10 mouse cellular contexts compared by ENCODE assay signal in the genomic region with DNA sequence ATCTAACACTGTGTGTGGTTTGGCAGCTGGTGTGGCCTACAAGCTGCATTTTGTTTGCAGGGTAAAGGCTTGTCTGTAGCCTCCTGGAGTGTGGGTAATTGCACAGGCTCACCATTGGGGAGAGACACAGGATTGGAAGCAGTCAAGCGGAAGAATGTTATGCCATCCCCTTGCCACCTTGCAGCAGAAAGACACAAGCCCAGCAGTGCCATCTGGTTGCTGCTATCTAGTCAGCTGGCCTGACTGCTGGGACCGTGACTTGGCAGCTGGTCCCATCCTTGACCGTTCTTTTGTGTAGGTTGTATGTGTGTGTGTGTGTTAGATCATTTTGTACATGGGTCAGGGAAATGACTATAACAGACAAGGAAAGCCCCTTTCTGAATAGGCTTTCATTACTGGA. TPM values are rescaled to one million over a fixed set of nuclear protein-coding genes. Genes with fewer than 3 reads are reported as not detected.
A peak's percentile ranks its signal among the peaks of the same experiment; 100 is the strongest.
DNase-seq lines count a peak whose midpoint lies in the region; ATAC-seq and TF ChIP-seq lines count a peak whose summit lies in the region.
"Had no signal": no experiment of that assay in that cellular context is flagged by ENCODE, and none has a peak within 500 bp of the region (broad histone marks: within the 10 kb centered on the region; RNA-seq: fewer than 3 reads in every experiment).

No protein-coding gene starts in this region.

- no peaks in the 10 kb centered on the region for H3K9me3 ChIP-seq in midbrain, postnatal 0 days (ENCODE audit: low read length)
- H3K9me3 ChIP-seq: embryonic facial prominence, embryonic 15.5 days had no signal

- H3K4me1 ChIP-seq in midbrain, postnatal 0 days (ENCODE audit: insufficient read depth, low read length) = no peaks in the 10 kb centered on the region
- H3K4me1 ChIP-seq: embryonic facial prominence, embryonic 15.5 days had no signal

- peak; percentile 95 for DNase-seq in brain, embryonic 14.5 days (ENCODE audit: low read depth)
- DNase-seq in cerebellum, postnatal 14 days = peak; percentile 89 to 92
- peak; percentile 45 for DNase-seq in layer of hippocampus, adult 11-12 months (ENCODE audit: low spot score)
- DNase-seq in midbrain, postnatal 0 days (ENCODE audit: low spot score) = peak; percentile 97
- DNase-seq in spleen, postnatal 14 days (ENCODE audit: low spot score in 2 of 2) = no peak
- DNase-seq in spleen, postnatal 4 days (ENCODE audit: low spot score in 2 of 2) = no peak
- no peak for DNase-seq in spleen, adult 18-20 months

- H3K4me2 ChIP-seq in midbrain, postnatal 0 days (ENCODE audit: low read depth, low read length, poor library complexity, severe bottlenecking) = no peak overlapping the region
- H3K4me2 ChIP-seq: embryonic facial prominence, embryonic 15.5 days had no signal

- 39% methylated on average over 3 of the region's 3 CpGs for WGBS in midbrain, postnatal 0 days

- H3K4me3 ChIP-seq in midbrain, postnatal 0 days (ENCODE audit: low read depth, low read length) = no peak overlapping the region
- H3K4me3 ChIP-seq: embryonic facial prominence, embryonic 15.5 days had no signal

- 0 out of 2 replicates have a peak overlapping the region, but pooled peaks have one; percentile 9 for H3K27ac ChIP-seq in midbrain, postnatal 0 days (ENCODE audit: low read depth, low read length)
- H3K27ac ChIP-seq: embryonic facial prominence, embryonic 15.5 days had no signal

- H3K9ac ChIP-seq in midbrain, postnatal 0 days (replicated peaks; ENCODE audit: low read length, poor library complexity, severe bottlenecking) = no peak overlapping the region
- H3K9ac ChIP-seq: embryonic facial prominence, embryonic 15.5 days had no signal

- peak; percentile 84; the same call in 1 of the 2 replicates for ATAC-seq in midbrain, postnatal 0 days (ENCODE audit: low FRiP score)
- ATAC-seq in erythroid progenitor cell, adult 5-6 weeks (replicated peaks; ENCODE audit: low FRiP score, poor library complexity, severe bottlenecking) = no peak
- ATAC-seq: Patski had no signal

- TF ChIP-seq POLR2A in brain, embryonic 14.5 days (IDR thresholded peaks at IDR 0.05; ENCODE audit: borderline replicate concordance, extremely low read depth, insufficient read depth, insufficient read length, poor library complexity, severe bottlenecking) = no peak

- H3K36me3 ChIP-seq in midbrain, postnatal 0 days (ENCODE audit: insufficient read depth, low read length) = peaks cover 17% of the 10 kb centered on the region; the same call in 1 of the 2 replicates

- TF ChIP-seq CTCF in brain, embryonic 14.5 days (IDR thresholded peaks at IDR 0.05; ENCODE audit: borderline replicate concordance, extremely low read depth, insufficient read depth, insufficient read length) = peak; percentile 33; the same call in 1 of the 2 replicates
- TF ChIP-seq CTCF in midbrain, postnatal 0 days (IDR thresholded peaks at IDR 0.05) = peak; percentile 54

- no peaks in the 10 kb centered on the region for H3K27me3 ChIP-seq in midbrain, postnatal 0 days (ENCODE audit: insufficient read depth, low read length)
- H3K27me3 ChIP-seq: embryonic facial prominence, embryonic 15.5 days; Patski had no signal

RNA-seq across cellular contexts. Expression of a gene that starts 33.9 kb away (rescaled TPM):
- 213 and 233 TPM in 2 replicates for polyA plus RNA-seq in brain, embryonic 14.5 days (2012; rRNA removed)
- 149 and 195 TPM in 2 replicates for total RNA-seq in midbrain, postnatal 0 days (2014; rRNA removed)
- polyA plus RNA-seq in midbrain, postnatal 0 days (2015; fragmentation: Nextera tagmentation; extraction: Ambion mirVana) = 194 and 205 TPM in 2 replicates
- total RNA-seq in erythroid progenitor cell, adult 5-6 weeks (2015; ENCODE audit: low replicate concordance) = 55.9 and 133 TPM in 2 replicates
- total RNA-seq in erythroid progenitor cell, adult 5-6 weeks (2017; ENCODE audit: low replicate concordance) = 52.0 and 69.4 TPM in 2 replicates

Comparison
In these comparisons a context has a peak if more than half of its experiments do, and no peak if none do; other contexts are left out.
1. DNase-seq: peak in brain, embryonic 14.5 days (single experiment), cerebellum, postnatal 14 days (2 of 2), layer of hippocampus, adult 11-12 months (single experiment) and midbrain, postnatal 0 days (single experiment); none in spleen, postnatal 14 days (0 of 2), spleen, postnatal 4 days (0 of 2) and spleen, adult 18-20 months (0 of 2).